Mouse (Mus musculus): Measurements from ENCODE around the gene Gprc5d.

The Gprc5d gene

DNA sequence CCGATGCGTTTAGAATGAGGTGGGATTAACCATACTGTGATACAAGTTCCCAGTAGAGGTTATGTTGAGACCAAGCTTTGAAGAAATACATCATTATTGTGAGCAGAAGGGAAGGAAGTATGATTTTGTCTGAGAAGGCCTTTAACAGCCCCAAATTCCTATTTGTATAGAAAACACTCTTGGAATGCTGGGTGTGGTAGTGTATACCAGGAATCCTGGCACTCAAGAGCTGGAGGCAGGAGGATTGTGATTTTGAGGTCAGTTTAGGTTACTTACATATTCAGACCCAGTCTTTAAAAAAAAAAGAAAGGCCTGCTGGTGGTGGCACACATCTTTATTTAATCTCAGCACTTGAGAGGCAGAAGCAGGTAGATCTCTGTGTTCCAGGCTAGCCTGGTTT, 47.7 kb downstream of the Gprc5d start:
- DNase-seq (ENCODE audit: low spot score in 2 of 2): no peak

DNA sequence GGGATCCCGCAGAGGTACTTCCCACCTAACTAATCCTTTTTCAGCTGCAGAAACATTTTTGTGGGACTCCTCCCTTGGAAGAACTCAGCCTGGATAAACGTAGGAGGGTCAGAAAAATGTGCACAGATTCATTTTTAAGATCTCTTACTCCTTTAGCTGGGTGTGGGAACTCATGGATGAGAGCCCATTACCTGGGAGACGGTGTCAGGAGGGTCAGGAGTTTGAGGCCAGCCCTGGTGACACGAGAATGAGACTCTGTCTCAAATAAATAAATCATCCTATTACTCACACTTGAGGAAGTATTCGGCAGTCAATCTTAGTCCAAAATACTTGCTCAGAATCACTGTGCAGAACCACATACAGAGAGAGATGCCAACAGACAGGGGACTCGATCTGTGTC, 48.2 kb downstream of the Gprc5d start:
- DNase-seq (ENCODE audit: low spot score in 2 of 2): no peak

DNA sequence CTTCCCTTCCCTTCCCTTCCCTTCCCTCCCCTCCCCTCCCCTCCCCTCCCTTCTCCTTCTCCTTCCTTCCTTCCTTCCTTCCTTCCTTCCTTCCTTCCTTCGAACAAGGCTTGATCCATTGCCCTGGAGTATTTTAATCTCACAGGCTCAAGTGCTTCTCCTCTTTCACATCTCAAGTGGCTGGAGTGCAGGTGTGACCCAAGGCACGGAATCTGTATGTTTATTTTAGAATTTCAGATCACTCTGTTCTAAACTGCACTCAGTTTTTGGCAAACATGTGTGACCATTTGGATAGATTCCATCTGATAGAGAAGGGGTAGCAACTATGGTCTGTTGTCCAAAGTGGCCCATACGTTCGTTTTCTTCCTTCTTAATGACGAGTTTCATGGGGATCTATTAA, 49.9 kb downstream of the Gprc5d start:
- DNase-seq (ENCODE audit: low spot score in 2 of 2): no peak

DNA sequence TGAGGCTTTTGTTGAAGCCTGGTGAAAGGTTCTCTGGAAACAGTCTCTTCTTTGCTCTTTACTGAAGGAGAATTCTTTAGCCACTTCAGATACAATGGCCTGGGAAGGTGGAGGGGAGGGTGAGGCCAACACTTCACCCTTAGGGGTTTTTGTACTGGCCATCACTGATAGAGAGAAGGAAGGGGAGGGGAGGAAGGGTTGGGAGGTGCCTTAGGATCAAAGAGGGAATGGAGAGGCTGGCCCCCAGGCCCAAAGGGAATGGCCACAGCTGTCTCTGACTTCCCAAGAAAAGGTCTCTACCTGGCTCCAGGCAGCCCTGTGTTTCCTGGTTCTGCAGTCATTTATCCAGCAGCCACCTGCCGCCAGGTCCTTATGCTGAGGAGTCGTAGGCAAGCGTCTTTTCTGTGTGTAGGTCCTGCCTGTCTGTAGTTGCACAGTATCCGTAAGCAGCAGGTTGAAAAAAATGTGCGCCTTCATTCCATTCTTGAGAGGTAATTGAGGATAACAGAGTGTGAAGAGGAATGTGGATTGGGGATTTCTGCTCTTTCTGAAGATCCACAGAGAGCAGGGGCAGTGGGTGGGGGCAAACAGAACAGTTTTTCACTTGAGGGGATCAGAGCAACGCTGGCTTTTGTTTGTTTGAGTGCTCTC, 51.2 kb downstream of the Gprc5d start:
- no peak for DNase-seq (ENCODE audit: low spot score in 2 of 2)

DNA sequence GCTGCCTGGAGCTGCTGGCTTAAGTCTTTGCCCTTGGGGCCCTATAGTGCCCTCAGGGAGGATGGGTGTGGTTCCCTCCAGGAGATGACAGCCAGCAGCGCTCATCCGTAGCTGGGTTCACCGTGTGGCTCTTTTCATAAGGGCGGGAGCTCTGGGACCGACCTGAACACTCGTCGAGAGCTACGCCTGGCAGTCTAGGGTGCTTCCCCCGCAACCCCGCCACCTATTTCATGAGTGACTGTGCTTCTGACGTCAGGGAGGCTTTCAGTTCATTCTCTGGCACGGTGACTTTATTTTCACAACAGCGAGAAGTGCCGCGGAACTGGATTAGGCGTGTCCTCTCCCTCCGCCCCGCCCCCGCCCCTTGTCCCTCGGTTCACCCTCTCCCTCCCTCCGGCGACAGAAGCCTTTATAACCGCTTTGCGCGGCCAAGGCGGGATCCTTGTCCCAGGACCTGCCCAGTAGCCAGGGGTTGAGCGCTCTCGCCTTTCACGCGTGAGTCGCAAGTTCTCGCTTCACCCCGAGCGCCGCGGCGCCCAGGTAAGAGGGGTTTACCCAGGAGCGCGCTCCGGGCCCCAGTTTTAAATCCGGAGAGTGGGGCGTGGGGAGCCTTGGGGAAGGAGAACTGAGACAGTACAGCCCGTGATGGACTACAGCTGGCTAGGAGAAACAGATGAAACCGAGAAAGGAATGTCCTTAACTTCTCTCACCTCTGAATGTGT, 52.7 kb downstream of the Gprc5d start, which contains the start of gene Gprc5a:
Gene Gprc5a, plus strand, starts transcription at position 416 of the 722 bp plus-strand sequence.
- no peak for DNase-seq (ENCODE audit: low spot score in 2 of 2)

DNA sequence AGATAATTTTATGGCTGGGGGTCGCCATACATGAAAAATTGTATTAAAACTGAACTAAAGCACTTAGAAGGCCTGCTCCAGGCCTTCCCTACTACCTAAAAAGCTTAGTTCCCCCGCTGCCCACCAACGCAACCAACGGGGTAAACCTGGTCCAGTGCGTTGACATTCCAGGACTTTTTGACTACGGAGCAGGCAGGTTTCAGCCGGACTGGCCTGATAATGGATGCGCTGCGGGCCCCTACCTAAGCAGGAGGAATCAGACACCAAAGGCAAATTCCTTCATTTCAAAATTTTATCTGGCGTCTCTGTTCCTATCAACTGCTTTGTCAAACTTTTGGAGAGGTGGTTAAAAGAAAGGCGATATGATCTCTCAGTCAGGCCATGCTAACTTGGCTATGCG, 53.5 kb downstream of the Gprc5d start:
- no peak for DNase-seq (ENCODE audit: low spot score in 2 of 2)

DNA sequence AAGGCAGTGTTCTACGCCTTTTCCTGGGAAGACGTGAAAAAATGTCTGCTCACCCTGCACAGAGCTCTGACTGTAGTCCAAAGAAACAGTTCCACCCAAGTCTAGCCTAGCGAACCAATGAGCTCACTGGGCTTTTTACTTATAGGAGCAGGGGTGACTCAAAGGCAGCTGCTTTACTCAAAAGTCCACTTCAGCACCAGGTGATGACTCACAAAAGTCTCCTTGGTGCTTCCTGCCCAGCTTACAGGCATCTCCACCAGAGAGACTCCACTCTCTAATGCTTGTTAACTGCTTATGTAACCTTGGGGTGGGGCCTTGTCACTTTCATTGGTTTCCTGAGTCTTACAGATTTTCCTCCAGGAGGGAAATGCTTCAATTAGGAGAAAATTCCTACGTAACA, 57.4 kb downstream of the Gprc5d start:
- DNase-seq (ENCODE audit: low spot score in 2 of 2): no peak

Data from frontal cortex, postnatal 36 days (tissue).